Mouse (Mus musculus) lung, postnatal 0 days (tissue): ENCODE data around the gene Dgkz.

Experiments used
- CTCF ChIP-seq: IDR thresholded peaks from 2 replicates; pipeline ENCODE4 v1.5.1; 2016; ENCODE audit warnings: antibody characterized with exemption, mild to moderate bottlenecking
- EP300 ChIP-seq: IDR thresholded peaks from 2 replicates; pipeline ENCODE4 v1.6.1; 2016; ENCODE audit warnings: antibody characterized with exemption, mild to moderate bottlenecking, control low read depth

- TF ChIP-seq CTCF (no peak), EP300 (no peak)
These were observed 36.0 kb upstream of the Dgkz start for GRCm38 (mm10) chr2:92011424-92012353.
